Mouse (Mus musculus): ENCODE data around the gene Kremen1. TPM values are rescaled to one million over a fixed set of nuclear protein-coding genes. Genes with fewer than 3 reads are reported as not detected.

Kremen1 gene
- polyA plus RNA-seq, 1 experiment from 2014 or later = 18.6 TPM

DNA sequence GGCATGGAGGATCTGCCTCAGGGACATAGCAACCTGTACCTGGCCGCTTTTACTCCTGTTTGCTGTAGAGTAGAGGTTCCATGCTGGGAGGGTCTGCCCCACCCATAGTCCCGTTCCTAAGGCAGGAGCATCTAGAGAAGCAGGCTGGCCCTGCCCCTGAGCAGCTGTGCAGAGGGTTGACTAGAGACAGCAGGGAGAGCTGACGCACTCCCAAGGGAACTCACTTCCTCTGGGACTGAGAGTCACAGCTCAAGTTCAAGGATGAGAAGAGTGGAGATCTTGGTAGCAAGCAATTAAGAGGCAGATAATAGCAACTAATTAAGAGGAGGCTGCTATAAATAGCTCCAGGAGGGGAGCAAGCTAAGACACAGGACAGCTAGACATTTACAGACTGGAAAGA is 88.5 kb downstream of the Kremen1 start:
- ATAC-seq (ENCODE audit: low read depth) = peak; percentile 63; the same call in 1 of the 2 replicates
- H3K9me3 ChIP-seq (ENCODE audit: control insufficient read depth, low read length) = no peaks in the 10 kb centered on the region
- H3K27ac ChIP-seq (ENCODE audit: low read length) = no peak overlapping the region
- H3K9ac ChIP-seq (ENCODE audit: low read length) = no peak overlapping the region
- no peaks in the 10 kb centered on the region for H3K36me3 ChIP-seq (ENCODE audit: control insufficient read depth, insufficient read depth, low read length)
- no peaks in the 10 kb centered on the region for H3K27me3 ChIP-seq (ENCODE audit: control insufficient read depth, insufficient read depth, low read depth, low read length)
- H3K4me1 ChIP-seq (replicated peaks; ENCODE audit: control insufficient read depth, insufficient read depth, low read length) = no peaks in the 10 kb centered on the region; the same call in 1 of the 2 replicates
- no peak overlapping the region for H3K4me2 ChIP-seq (ENCODE audit: low read depth, low read length)
- 36% methylated on average over 3 of the region's 3 CpGs for WGBS
- H3K4me3 ChIP-seq (ENCODE audit: low read length) = no peak overlapping the region

DNA sequence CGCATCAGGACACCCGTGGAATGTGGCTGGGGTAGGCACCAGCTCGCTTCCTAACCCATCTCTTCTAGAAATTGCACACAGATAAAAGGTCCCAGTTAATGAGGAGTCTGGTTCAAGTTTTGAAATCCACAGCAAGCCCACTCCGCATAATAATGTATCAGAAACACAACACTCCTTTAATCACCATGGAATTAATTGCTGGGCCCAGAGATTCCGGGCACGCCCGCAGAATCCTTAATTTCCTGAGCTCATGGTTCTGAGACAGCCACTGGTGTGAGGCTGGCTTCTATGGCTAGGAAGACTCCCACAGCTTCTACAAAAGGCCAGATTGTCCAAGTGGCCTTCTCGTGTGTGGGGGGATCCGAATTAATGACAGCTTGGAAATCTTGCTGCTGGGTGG is 94.0 kb downstream of the Kremen1 start:
- Histone ChIP-seq H3K27ac (ENCODE audit: low read length) (no peak overlapping the region), H3K4me2 (ENCODE audit: low read depth, low read length) (no peak overlapping the region), H3K9ac (ENCODE audit: low read length) (no peak overlapping the region), H3K4me1 (replicated peaks; ENCODE audit: control insufficient read depth, insufficient read depth, low read length) (peaks cover 15% of the 10 kb centered on the region), H3K36me3 (ENCODE audit: control insufficient read depth, insufficient read depth, low read length) (no peaks in the 10 kb centered on the region), H3K9me3 (ENCODE audit: control insufficient read depth, low read length) (no peaks in the 10 kb centered on the region), H3K27me3 (ENCODE audit: control insufficient read depth, insufficient read depth, low read depth, low read length) (no peaks in the 10 kb centered on the region), H3K4me3 (ENCODE audit: low read length) (no peak overlapping the region)
- 90% methylated on average over 9 of the region's 9 CpGs for WGBS
- no peak for ATAC-seq (ENCODE audit: low read depth)

DNA sequence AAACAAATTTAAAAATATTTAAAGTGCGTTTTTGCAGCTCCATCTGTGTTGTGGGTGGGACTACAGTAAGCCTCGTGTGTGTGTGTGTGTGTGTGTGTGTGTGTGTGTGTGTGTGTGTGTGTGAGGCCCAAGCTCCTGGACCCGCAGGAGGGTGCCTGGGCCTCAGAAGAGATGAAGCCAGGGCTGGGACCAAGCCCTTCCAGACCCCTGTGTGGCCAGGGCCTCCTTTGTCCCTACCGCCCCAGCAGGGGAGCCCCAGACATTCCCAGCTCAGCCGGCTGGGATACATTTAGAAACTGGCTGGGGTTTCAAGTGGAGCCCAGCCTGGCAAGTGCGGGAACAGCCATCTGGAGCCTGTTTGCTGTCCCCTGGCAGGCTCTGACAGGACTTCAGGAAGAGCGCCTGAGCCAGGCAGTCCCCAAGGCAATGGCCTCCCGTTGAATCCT is 95.9 kb downstream of the Kremen1 start:
- Histone ChIP-seq H3K27me3 (ENCODE audit: control insufficient read depth, insufficient read depth, low read depth, low read length) (no peaks in the 10 kb centered on the region), H3K4me1 (replicated peaks; ENCODE audit: control insufficient read depth, insufficient read depth, low read length) (peaks cover 15% of the 10 kb centered on the region), H3K4me3 (ENCODE audit: low read length) (no peak overlapping the region), H3K9ac (ENCODE audit: low read length) (peak overlapping the region; percentile 37; the same call in 1 of the 2 replicates), H3K27ac (ENCODE audit: low read length) (peak overlapping the region; percentile 76), H3K9me3 (ENCODE audit: control insufficient read depth, low read length) (0 out of 2 replicates have a peak, but pooled peaks cover 3% of the 10 kb centered on the region), H3K36me3 (ENCODE audit: control insufficient read depth, insufficient read depth, low read length) (no peaks in the 10 kb centered on the region), H3K4me2 (ENCODE audit: low read depth, low read length) (no peak overlapping the region)
- WGBS = 19% methylated on average over 8 of the region's 8 CpGs
- ATAC-seq (ENCODE audit: low read depth) = peak; percentile 93

- 31% methylated on average over 8 of the region's 8 CpGs for WGBS
- H3K27me3 ChIP-seq (ENCODE audit: control insufficient read depth, insufficient read depth, low read depth, low read length) = no peaks in the 10 kb centered on the region
- no peak overlapping the region for H3K4me3 ChIP-seq (ENCODE audit: low read length)
- 0 out of 2 replicates have a peak, but pooled peaks cover 3% of the 10 kb centered on the region for H3K9me3 ChIP-seq (ENCODE audit: control insufficient read depth, low read length)
- H3K4me2 ChIP-seq (ENCODE audit: low read depth, low read length) = no peak overlapping the region
- H3K9ac ChIP-seq (ENCODE audit: low read length) = no peak overlapping the region
- ATAC-seq (ENCODE audit: low read depth) = no peak
- peaks cover 15% of the 10 kb centered on the region for H3K4me1 ChIP-seq (replicated peaks; ENCODE audit: control insufficient read depth, insufficient read depth, low read length)
- no peak overlapping the region for H3K27ac ChIP-seq (ENCODE audit: low read length)
- H3K36me3 ChIP-seq (ENCODE audit: control insufficient read depth, insufficient read depth, low read length) = no peaks in the 10 kb centered on the region
Measured at GRCm38 (mm10) chr11:5164310-5164709, 97.0 kb downstream of the Kremen1 start.

DNA sequence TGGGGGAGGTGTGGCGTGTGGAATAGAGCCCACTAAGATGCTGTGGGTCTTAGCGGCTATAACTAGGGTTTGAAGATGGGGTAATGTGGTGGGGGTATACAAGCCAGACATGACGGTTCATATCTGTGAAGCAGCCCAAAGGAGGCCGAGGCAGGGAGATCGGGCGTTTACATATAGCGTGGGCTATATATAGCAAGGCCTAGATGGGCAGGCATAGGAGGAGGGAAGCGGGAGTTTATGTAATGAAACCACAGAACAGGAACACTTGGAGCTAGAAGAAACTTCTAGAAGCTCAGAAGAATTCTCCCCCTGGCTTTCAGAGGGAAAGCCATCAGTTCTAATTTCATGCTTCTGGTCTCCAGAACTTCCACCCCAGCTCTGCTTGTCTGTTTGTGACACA is 97.9 kb downstream of the Kremen1 start:
- Histone ChIP-seq H3K9me3 (ENCODE audit: control insufficient read depth, low read length) (0 out of 2 replicates have a peak, but pooled peaks cover 3% of the 10 kb centered on the region), H3K4me3 (ENCODE audit: low read length) (no peak overlapping the region), H3K27ac (ENCODE audit: low read length) (no peak overlapping the region), H3K27me3 (ENCODE audit: control insufficient read depth, insufficient read depth, low read depth, low read length) (no peaks in the 10 kb centered on the region), H3K9ac (ENCODE audit: low read length) (no peak overlapping the region), H3K4me1 (replicated peaks; ENCODE audit: control insufficient read depth, insufficient read depth, low read length) (peaks cover 15% of the 10 kb centered on the region), H3K4me2 (ENCODE audit: low read depth, low read length) (no peak overlapping the region), H3K36me3 (ENCODE audit: control insufficient read depth, insufficient read depth, low read length) (no peaks in the 10 kb centered on the region)
- 74% methylated on average over 8 of the region's 8 CpGs for WGBS
- no peak for ATAC-seq (ENCODE audit: low read depth)

GRCm38 (mm10) chr11:5160722-5161485 is 100.5 kb downstream of the Kremen1 start:
- H3K9me3 ChIP-seq (ENCODE audit: control insufficient read depth, low read length) = 0 out of 2 replicates have a peak, but pooled peaks cover 3% of the 10 kb centered on the region
- H3K36me3 ChIP-seq (ENCODE audit: control insufficient read depth, insufficient read depth, low read length) = no peaks in the 10 kb centered on the region
- H3K27ac ChIP-seq (ENCODE audit: low read length) = no peak overlapping the region
- no peak overlapping the region for H3K4me2 ChIP-seq (ENCODE audit: low read depth, low read length)
- H3K9ac ChIP-seq (ENCODE audit: low read length) = no peak overlapping the region
- peaks cover 11% of the 10 kb centered on the region for H3K4me1 ChIP-seq (replicated peaks; ENCODE audit: control insufficient read depth, insufficient read depth, low read length)
- WGBS = 72% methylated on average over 17 of the region's 17 CpGs
- no peak for ATAC-seq (ENCODE audit: low read depth)
- H3K4me3 ChIP-seq (ENCODE audit: low read length) = no peak overlapping the region
- no peaks in the 10 kb centered on the region for H3K27me3 ChIP-seq (ENCODE audit: control insufficient read depth, insufficient read depth, low read depth, low read length)

- 90% methylated on average over 11 of the region's 11 CpGs for WGBS
- ATAC-seq (ENCODE audit: low read depth) = no peak
- no peak overlapping the region for H3K4me3 ChIP-seq (ENCODE audit: low read length)
- H3K4me1 ChIP-seq (replicated peaks; ENCODE audit: control insufficient read depth, insufficient read depth, low read length) = peaks cover 14% of the 10 kb centered on the region
- H3K9ac ChIP-seq (ENCODE audit: low read length) = no peak overlapping the region
- H3K27ac ChIP-seq (ENCODE audit: low read length) = no peak overlapping the region
- H3K36me3 ChIP-seq (ENCODE audit: control insufficient read depth, insufficient read depth, low read length) = no peaks in the 10 kb centered on the region
- H3K9me3 ChIP-seq (ENCODE audit: control insufficient read depth, low read length) = 0 out of 2 replicates have a peak, but pooled peaks cover 3% of the 10 kb centered on the region
- H3K27me3 ChIP-seq (ENCODE audit: control insufficient read depth, insufficient read depth, low read depth, low read length) = no peaks in the 10 kb centered on the region
- H3K4me2 ChIP-seq (ENCODE audit: low read depth, low read length) = no peak overlapping the region
Measured at GRCm38 (mm10) chr11:5158056-5158455, 103.3 kb downstream of the Kremen1 start.

GRCm38 (mm10) chr11:5154961-5155805 is 106.2 kb downstream of the Kremen1 start:
- WGBS = 23% methylated on average over 10 of the region's 10 CpGs
- Histone ChIP-seq H3K4me1 (replicated peaks; ENCODE audit: control insufficient read depth, insufficient read depth, low read length) (peaks cover 30% of the 10 kb centered on the region), H3K9ac (ENCODE audit: low read length) (peak overlapping the region; percentile 22; the same call in 1 of the 2 replicates)

More at GRCm38 (mm10) chr11:5154961-5155805, 106.2 kb downstream of the Kremen1 start:
- Histone ChIP-seq H3K4me2 (ENCODE audit: low read depth, low read length) (no peak overlapping the region), H3K27me3 (ENCODE audit: control insufficient read depth, insufficient read depth, low read depth, low read length) (no peaks in the 10 kb centered on the region), H3K4me3 (ENCODE audit: low read length) (no peak overlapping the region), H3K36me3 (ENCODE audit: control insufficient read depth, insufficient read depth, low read length) (no peaks in the 10 kb centered on the region), H3K27ac (ENCODE audit: low read length) (peak overlapping the region; percentile 80), H3K9me3 (ENCODE audit: control insufficient read depth, low read length) (no peaks in the 10 kb centered on the region)
- peak; percentile 63 for ATAC-seq (ENCODE audit: low read depth)
